Mouse (Mus musculus) bone marrow, adult 2 months (tissue): ENCODE measurements around the gene Pfn4.

Source experiments
- CTCF ChIP-seq: fragments of 200-500 bp; IDR thresholded peaks from 2 replicates; pipeline ENCODE4 v1.5.1; 2011; ENCODE audit warnings: low read length, control low read depth; ENCODE audit not compliant: control insufficient read depth, insufficient read depth
- POLR2A ChIP-seq: fragments of 200-500 bp; IDR thresholded peaks from 2 replicates; pipeline ENCODE4 v1.6.1; 2011; ENCODE audit warnings: low read depth, mild to moderate bottlenecking, control low read depth, low read length, borderline replicate concordance; ENCODE audit not compliant: control insufficient read depth

DNA sequence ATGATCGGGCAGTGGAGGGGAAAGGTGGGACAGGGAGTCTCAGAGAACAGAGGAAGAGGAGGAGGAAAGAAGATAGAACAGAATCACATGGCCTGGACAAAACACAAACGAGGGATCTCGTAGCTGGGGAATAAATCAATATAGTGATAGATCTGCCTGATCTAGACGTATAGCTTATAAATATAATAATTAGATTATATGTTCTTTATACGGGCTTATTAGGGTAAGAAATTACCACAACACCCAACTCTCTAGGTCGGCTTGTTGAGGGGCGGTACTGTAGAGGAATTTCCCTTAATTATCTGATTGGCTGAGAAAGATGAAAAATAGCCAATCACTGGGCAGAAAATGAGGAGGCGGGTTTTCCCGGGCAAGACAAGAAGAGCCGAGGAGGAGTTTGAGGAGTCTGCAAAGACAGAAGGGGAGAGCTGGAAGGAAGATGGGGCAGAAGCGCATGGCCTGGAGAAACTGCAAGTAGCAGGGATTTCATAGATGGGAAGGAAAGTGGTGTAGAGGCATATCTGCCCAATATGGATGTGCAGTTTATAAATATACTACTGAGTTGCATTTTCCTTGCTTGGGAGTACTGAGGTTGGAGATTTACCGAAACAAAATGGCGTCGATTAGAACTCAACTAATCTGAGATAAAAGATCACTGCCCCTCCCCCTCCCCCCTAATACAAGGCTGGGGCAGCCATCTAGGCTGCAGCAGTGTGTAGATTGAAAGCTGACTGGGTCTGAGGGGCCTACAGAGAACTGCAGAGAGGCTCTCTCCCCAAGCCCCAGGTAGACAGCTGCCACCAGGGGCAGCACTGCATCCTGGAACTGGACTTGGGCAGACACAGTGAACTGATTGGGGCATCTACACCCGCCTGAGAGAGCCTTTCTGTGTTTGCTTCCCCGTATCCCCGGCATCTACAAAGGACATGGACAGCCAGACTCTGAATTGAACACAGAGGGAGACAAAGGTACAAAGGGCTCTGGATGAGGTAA is 48.8 kb upstream of the Pfn4 start:
- TF ChIP-seq CTCF (peak; percentile 40; the same call in 1 of the 2 replicates), POLR2A (no peak)
